Mouse (Mus musculus) olfactory bulb, adult 2 months (tissue): ENCODE measurements around the gene Xirp1. TPM values are rescaled to one million over a fixed set of nuclear protein-coding genes. Genes with fewer than 3 reads are reported as not detected.

Experiments
- H3K27ac ChIP-seq: fragments of 200-500 bp; 2 replicates; pipeline ENCODE4 v1.5.1; 2012; ENCODE audit warnings: low read depth, low read length; ENCODE audit not compliant: insufficient read depth
- H3K4me1 ChIP-seq: fragments of 200-500 bp; 2 replicates; pipeline ENCODE4 v1.6.1; 2012; ENCODE audit warnings: low read length; ENCODE audit not compliant: control insufficient read depth, insufficient read depth
- H3K4me3 ChIP-seq: fragments of 200-500 bp; 2 replicates; pipeline ENCODE4 v1.5.1; 2012; ENCODE audit warnings: mild to moderate bottlenecking, low read depth, low read length, moderate library complexity; ENCODE audit not compliant: insufficient read depth
- CTCF ChIP-seq: fragments of 200-500 bp; IDR thresholded peaks from 2 replicates; pipeline ENCODE4 v1.5.1; 2012; ENCODE audit warnings: low read depth, mild to moderate bottlenecking, low read length, moderate library complexity; ENCODE audit not compliant: insufficient read depth
- POLR2A ChIP-seq: fragments of 200-500 bp; IDR thresholded peaks from 2 replicates; pipeline ENCODE4 v1.6.1; 2012; ENCODE audit warnings: mild to moderate bottlenecking, low read depth, low read length, moderate library complexity; ENCODE audit not compliant: insufficient read depth
- WGBS: fragments of 180-500 bp; shearing (Covaris S2); methylation state at CpG from one replicate; pipeline ENCODE4 v1.1.7; 2018; 5-methylcytosine and 5-hydroxymethylcytosine counted together
- polyA plus RNA-seq: library from polyadenylated mRNA; stranded (reverse); fragments of >200 nt; gene quantifications from 2 replicates; pipeline ENCODE4 v1.2.4, GENCODE M21; 2012; ENCODE audit warnings: low replicate concordance; ENCODE audit not compliant: missing spikeins, insufficient read depth, insufficient read length

Gene Xirp1
- polyA plus RNA-seq, 1 experiment, result not detected

DNA sequence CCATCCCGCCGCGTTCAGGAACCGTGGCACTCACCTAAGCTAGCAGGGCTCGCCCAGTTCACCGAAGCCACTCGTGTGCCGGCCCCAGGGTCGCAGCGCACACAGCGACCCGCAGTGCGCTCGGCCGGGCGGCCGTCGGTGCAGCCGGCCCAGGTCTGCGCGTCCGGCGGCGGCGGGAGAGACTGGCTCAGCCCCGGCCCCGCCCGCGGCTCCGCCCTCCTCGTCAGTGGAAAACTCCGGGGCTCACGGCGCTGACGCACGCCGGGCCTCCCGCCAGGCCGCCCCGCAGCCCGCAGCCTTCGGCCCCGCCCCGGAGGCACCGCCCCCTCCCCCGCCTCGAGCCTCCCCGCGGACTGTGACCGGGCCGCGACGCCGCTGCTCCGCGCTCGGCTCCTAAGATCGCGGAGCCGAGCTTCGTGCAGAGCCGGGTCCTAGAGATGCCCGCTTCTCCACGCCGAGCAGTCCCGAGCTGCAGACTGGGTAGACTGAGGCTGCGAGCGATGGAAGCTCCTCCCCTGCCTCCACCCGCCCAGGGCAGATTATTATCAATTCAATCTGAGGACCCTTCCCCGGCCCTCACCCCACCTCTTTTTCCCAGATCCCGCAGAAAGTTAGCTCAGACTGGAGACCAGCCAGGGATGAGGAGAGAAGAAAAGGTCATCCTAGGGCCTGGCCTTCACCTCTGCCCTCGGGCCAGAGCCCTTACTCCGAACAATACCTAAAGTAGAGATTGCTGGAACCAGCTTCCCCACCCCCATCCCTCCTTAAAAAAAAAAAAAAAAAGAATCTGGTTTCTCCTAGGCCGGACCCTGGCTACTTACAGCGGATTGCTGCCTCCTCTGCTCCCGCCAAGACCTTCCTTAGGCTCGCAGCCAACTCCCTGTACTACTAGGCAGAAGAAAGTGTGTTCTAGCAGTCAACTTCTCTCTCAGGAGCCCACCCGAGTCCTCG is 39.5 kb downstream of the Xirp1 start:
- 0 out of 2 replicates have a peak overlapping the region, but pooled peaks have one; percentile 12 for H3K27ac ChIP-seq
- TF ChIP-seq CTCF, result no peak
- peak; percentile 72; the same call in 1 of the 2 replicates for TF ChIP-seq POLR2A

DNA sequence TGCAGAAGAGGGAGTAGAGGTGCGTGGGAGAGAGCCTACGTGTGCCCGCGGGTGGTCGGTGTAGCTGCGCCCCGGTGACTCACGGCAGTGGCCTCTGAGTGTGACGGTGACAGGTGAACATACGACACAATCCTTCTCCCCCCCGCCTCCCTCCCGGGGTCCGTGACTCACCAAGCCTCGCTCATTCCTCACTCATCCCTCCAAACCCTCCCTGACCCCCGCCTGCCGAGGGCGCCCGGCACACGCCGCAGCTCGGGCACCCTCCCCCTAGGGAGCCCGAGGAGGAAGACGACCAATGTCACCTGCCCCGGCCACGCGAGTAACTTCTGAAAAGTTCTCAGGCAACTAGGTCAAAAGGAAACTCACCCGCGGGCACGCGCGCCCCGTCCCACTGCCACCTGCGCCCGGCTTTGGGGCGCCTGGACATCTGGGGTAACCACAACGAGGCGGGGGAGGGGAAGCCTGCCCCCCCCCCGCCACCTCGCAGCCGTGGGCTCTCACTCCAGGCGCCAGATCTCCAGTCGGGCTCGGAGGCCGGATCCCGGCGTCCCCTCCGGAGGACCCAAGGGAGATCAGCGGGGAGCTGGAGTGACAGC is 40.3 kb downstream of the Xirp1 start:
- 0% methylated on average over 48 of the region's 48 CpGs for WGBS
- TF ChIP-seq CTCF, result 0 out of 2 replicates have a peak, but pooled peaks have one; percentile 1
- TF ChIP-seq POLR2A, result no peak
- Histone ChIP-seq H3K4me3 (peak overlapping the region; percentile 68), H3K4me1 (peaks cover 47% of the 10 kb centered on the region), H3K27ac (peak overlapping the region; percentile 49)

More for the DNA sequence above, 39.5 kb downstream of the Xirp1 start:
- peaks cover 39% of the 10 kb centered on the region for H3K4me1 ChIP-seq
- H3K4me3 ChIP-seq, result peak overlapping the region; percentile 68
- 3% methylated on average over 77 of the region's 79 CpGs for WGBS

DNA sequence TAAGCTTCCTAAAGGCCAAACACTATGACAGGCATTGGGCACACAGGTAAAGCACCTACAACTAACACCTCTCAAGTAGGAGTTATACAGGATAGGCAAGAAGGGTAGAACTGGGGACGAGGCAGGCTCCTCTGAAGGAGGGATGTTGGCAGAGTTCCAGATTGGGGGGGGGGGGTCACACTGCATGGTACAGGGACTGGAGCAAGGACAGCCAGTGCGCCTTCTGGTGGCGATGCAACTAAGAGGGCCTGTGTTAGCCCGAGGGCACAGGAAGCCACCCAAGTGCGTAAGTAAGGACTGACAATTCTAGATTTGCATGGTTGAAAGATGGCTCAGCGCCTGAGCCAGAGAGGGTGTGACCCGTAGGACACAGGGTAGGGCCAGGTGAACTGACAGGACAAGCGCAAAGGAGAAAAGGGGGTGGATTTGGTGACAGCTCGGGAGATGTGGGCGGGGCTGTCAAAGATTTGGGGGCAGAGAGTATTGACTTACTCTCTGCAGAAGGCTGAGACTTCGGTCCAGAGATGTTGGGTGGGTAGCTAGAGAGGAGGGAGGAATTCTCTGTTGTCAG is 41.1 kb downstream of the Xirp1 start:
- TF ChIP-seq CTCF, result 0 out of 2 replicates have a peak, but pooled peaks have one; percentile 12
- TF ChIP-seq POLR2A, result no peak
- Histone ChIP-seq H3K27ac (peak overlapping the region; percentile 49), H3K4me3 (peak overlapping the region; percentile 68), H3K4me1 (peaks cover 53% of the 10 kb centered on the region)
- 5% methylated on average over 11 of the region's 11 CpGs for WGBS

DNA sequence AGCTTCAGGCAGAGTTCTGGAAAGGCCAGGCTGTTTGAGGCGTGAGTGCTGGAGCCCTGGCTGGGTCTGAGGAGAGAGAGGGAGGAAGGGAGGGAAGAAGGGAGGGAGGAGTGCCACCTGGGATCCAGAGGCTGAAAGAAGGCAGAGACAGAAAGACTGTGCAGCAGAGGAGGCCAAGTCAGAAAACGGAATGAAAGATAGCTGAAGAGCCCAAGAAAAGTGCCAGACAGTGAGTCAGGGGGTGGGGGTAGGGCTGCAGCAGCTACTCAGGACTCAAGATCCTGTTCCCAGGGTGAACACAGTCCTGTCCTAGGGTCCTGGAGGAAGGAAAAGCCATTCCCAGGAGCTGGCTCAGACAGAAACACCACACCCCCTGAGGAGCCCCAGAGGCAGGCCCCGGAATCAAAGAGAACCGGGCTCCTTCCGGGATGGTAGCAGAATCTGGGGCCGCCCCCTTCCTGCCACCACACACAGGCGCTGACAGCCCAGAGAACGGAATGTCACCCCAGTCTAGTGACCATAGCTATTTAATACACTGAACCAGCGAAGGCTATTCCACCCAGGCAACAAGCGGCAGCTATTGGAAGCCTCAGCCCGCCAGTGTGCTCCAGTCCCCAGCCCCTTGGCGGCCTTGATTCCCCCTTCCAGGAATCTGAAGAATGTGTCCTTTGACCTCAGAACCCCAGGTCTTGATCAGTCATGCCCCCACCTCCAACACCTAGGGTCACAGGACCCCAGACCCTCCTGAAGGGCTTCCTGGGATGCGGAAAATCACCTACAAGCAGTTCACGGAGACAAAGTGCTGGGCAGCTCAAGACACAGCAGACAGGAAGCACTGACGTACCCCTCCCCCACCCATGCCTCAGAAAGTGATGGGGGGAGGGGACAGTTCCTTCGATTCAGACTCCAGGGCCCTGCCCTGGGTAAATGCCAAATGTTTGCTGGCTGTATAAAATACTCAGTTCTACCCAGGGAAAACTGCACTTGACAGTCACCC is 41.9 kb downstream of the Xirp1 start:
- TF ChIP-seq CTCF (no peak), POLR2A (no peak)
- H3K4me1 ChIP-seq, result peaks cover 57% of the 10 kb centered on the region
- peak overlapping the region; percentile 49 for H3K27ac ChIP-seq
- peak overlapping the region; percentile 22 for H3K4me3 ChIP-seq
- 16% methylated on average over 16 of the region's 16 CpGs for WGBS

DNA sequence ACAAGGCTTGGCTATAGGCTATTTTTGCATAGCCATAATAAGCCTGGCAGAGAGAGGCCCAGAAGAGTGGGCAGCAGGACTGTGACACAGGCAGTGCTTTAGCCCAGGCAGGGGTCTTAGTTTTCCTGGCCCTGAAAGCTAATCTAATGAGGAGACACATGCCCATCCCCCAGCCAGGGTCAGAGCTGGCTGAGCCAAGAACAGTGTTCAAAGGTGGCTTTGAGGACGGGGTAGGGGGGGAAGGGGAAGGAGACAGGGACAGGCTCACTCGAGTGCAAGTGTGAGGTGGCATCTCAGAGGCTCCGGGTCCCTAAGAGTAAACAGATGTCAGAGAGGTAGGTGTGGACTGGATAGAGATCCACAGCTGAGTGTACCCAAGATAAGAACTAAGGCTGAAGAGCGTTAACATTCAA is 42.6 kb downstream of the Xirp1 start:
- TF ChIP-seq POLR2A, result no peak
- no peak for TF ChIP-seq CTCF
- peaks cover 57% of the 10 kb centered on the region for H3K4me1 ChIP-seq
- WGBS, result 19% methylated on average over 4 of the region's 4 CpGs

DNA sequence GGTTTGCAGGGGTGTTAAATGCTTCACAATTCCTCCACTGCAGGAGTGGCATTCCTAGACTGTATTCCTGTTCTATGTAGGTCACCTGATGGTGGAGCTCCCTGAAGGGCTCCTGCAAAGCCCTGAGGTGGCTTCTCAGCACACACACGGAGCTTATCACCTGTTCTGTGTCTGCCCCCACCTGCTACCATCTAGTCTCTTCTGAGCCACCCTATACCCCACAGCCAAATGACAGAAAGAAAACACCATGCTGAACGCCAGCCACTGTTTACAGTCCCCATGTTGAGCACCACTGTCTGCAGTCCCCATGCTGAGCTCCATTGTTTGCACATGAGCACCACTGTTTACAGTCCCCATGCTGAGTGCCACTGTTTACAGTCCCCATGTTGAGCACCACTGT is 43.6 kb downstream of the Xirp1 start:
- no peak overlapping the region for H3K27ac ChIP-seq
- TF ChIP-seq CTCF, result no peak
- no peak for TF ChIP-seq POLR2A
- 60% methylated on average over 2 of the region's 2 CpGs for WGBS
- H3K4me1 ChIP-seq, result peaks cover 57% of the 10 kb centered on the region
- H3K4me3 ChIP-seq, result no peak overlapping the region

More for the DNA sequence above, 42.6 kb downstream of the Xirp1 start:
- Histone ChIP-seq H3K4me3 (no peak overlapping the region), H3K27ac (peak overlapping the region; percentile 49; the same call in 1 of the 2 replicates)

DNA sequence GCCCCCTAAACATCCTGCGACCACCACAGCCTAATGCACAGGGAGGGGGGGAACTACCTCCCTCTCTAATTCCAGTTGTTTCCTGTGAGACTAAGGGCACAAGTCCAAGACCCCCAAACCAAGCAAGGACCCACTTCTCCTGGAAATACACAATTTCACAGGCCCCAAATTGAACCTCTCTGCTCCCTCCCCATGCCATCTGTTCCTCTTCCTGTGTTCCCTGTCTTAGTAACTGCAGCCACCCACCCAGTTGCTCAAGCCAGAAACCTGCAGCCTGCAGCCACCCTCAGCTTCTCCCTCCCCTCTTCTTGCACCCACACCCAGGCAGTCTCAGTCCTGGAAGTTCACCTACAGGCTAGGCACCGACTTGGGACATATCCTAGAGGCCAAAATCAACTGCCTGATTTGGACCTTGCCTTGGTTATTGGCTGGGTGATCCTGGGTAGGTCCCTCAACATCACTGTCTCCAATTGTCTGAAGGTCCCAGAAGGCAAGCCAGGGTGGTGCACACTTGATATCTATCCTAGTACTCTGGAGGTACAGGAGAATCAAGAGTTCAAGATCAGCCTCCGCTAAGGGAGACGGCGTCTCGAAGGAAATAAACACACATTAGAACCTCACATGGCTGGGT is 44.5 kb downstream of the Xirp1 start:
- 82% methylated on average over 6 of the region's 6 CpGs for WGBS
- TF ChIP-seq CTCF (no peak), POLR2A (no peak)
- Histone ChIP-seq H3K27ac (no peak overlapping the region), H3K4me3 (no peak overlapping the region), H3K4me1 (peaks cover 54% of the 10 kb centered on the region)
